Mouse (Mus musculus): ENCODE results near the gene Lpar2. TPM values are rescaled to one million over a fixed set of nuclear protein-coding genes. Genes with fewer than 3 reads are reported as not detected.
A peak's percentile ranks its signal among the peaks of the same experiment; 100 is the strongest.

Gene Lpar2
- polyA plus RNA-seq, 1 experiment = 0.54 TPM

DNA sequence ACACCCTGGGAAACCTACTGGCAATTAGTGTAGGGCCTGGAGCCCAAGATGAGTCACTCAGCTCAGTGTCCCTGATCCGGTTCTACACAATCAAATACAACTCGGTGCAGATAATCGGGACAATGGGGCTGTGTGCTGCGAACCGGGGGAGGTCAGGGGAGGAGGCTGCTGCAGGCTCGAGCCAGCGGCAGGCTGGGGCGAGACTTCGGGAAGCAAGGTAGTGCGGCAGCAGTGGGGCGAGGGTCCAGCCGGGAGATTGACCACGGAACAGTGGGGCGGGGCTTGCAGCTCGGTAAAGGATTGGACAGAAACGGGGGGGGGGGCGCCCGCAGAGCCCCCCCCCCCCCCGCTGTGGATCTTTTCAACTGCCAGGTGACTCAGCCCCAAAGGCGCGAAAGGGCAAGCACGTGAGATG is 251 bp upstream of the Lpar2 start:
- no peak overlapping the region for H3K27ac ChIP-seq (ENCODE audit: insufficient read depth, low read length)
- TF ChIP-seq CTCF (IDR thresholded peaks at IDR 0.05; ENCODE audit: extremely low read depth, insufficient read depth, low read length) (no peak), POLR2A (IDR thresholded peaks at IDR 0.05; ENCODE audit: extremely low read depth, insufficient read depth, low read length) (no peak)

DNA sequence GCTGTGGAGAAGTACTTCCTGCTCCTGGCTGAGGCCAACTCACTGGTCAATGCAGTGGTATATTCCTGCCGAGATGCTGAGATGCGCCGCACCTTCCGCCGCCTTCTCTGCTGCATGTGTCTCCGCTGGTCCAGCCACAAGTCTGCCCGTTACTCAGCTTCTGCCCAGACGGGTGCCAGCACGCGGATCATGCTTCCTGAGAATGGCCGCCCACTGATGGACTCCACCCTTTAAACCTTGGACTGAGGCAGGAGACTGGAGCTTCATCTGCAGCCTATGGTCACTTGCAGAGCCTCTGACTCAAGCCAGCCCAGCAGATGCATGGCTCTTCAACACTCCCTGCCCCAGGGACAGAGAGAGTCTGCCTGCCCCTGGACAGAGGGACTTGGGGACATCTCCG is 4.1 kb downstream of the Lpar2 start:
- H3K27ac ChIP-seq (ENCODE audit: insufficient read depth, low read length) = no peak overlapping the region
- H3K4me1 ChIP-seq (ENCODE audit: control insufficient read depth, insufficient read depth, low read length) = no peaks in the 10 kb centered on the region
- no peak overlapping the region for H3K4me3 ChIP-seq (ENCODE audit: insufficient read depth, low read length)
- no peak for TF ChIP-seq POLR2A (IDR thresholded peaks at IDR 0.05; ENCODE audit: extremely low read depth, insufficient read depth, low read length)
- no peak for TF ChIP-seq CTCF (IDR thresholded peaks at IDR 0.05; ENCODE audit: extremely low read depth, insufficient read depth, low read length)

More for the DNA sequence above, 251 bp upstream of the Lpar2 start:
- Histone ChIP-seq H3K4me1 (ENCODE audit: control insufficient read depth, insufficient read depth, low read length) (no peaks in the 10 kb centered on the region), H3K4me3 (ENCODE audit: insufficient read depth, low read length) (peak overlapping the region; percentile 21; the same call in 1 of the 2 replicates)

DNA sequence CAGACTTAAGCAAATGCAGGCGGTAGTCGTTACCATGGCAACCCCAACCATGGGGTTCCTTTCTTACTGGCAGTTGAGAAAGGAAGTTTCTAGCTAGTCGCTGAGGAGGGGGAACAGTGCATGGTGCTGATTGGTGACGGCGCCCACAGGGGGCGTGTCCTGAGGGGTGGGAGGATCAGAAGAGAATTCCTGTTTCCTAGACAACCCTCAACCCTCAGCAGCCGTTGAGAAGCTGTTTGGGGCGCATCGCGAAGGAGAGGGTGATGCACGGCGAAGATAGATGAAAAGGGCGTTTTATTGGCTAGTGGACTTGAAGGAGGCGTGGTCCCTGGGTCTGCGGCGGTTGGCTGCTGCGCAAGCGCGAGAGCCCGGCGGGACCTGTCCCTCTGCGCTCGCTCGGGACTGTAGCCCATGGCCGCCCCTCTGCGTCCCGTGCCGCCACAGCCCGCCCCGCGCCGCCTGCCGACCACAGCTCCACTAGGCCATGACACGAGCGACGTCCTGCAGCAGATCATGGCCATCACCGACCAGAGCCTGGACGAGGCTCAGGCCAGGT is 10.1 kb downstream of the Lpar2 start, which contains the start of gene Pbx4:
Pbx4 (plus strand) TSS at position 194 of the 556 bp plus-strand sequence.
- H3K4me3 ChIP-seq (ENCODE audit: insufficient read depth, low read length) = peak within 1 kb of the TSS; percentile 80
- no peak within 1 kb of the TSS; the same call in 1 of the 2 replicates for H3K27ac ChIP-seq (ENCODE audit: insufficient read depth, low read length)
- peaks cover 3% of the 10 kb centered on the region; the same call in 1 of the 2 replicates for H3K4me1 ChIP-seq (ENCODE audit: control insufficient read depth, insufficient read depth, low read length)
- peak; percentile 33; the same call in 1 of the 2 replicates for TF ChIP-seq POLR2A (IDR thresholded peaks at IDR 0.05; ENCODE audit: extremely low read depth, insufficient read depth, low read length)
- TF ChIP-seq CTCF (IDR thresholded peaks at IDR 0.05; ENCODE audit: extremely low read depth, insufficient read depth, low read length) = no peak

DNA sequence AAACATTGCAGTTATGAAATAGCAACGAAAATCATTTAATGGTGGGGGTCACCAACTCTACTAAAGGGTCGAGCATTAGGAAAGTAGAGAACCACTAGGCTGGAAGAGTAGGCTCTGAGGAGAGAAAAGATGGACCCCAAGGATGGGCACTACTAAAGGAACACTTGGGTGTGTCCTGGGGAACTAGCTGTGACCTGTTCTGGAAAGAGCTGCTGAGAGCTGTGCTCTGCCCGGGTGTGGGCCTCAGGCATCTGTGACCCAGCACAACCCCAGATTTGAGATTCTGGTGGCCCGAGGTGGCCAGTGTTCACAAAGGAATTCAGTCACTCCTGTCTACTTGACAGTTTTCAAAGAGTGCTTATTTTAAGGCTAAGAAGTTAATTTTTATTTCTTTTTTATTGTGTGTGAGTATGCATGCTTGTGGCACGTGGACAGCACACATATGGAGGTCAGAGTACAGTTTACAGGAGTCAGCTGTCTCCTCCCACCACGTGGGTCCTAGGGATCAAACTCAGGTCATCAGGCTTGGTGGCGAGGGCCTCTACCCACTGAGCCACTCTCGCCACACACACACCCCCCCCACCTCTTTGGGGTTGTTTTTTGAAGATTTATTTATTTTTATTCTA is 14.9 kb downstream of the Lpar2 start:
- TF ChIP-seq POLR2A (IDR thresholded peaks at IDR 0.05; ENCODE audit: extremely low read depth, insufficient read depth, low read length) (no peak), CTCF (IDR thresholded peaks at IDR 0.05; ENCODE audit: extremely low read depth, insufficient read depth, low read length) (no peak)
- no peak overlapping the region for H3K27ac ChIP-seq (ENCODE audit: insufficient read depth, low read length)
- H3K4me3 ChIP-seq (ENCODE audit: insufficient read depth, low read length) = no peak overlapping the region
- peaks cover 3% of the 10 kb centered on the region; the same call in 1 of the 2 replicates for H3K4me1 ChIP-seq (ENCODE audit: control insufficient read depth, insufficient read depth, low read length)

- Histone ChIP-seq H3K4me1 (ENCODE audit: control insufficient read depth, insufficient read depth, low read length) (no peaks in the 10 kb centered on the region), H3K27ac (ENCODE audit: insufficient read depth, low read length) (no peak overlapping the region), H3K4me3 (ENCODE audit: insufficient read depth, low read length) (no peak overlapping the region)
- TF ChIP-seq CTCF (IDR thresholded peaks at IDR 0.05; ENCODE audit: extremely low read depth, insufficient read depth, low read length) (no peak), POLR2A (IDR thresholded peaks at IDR 0.05; ENCODE audit: extremely low read depth, insufficient read depth, low read length) (no peak)
Measured at GRCm38 (mm10) chr8:69847167-69848065, 25.2 kb downstream of the Lpar2 start.

GRCm38 (mm10) chr8:69848951-69849350 is 26.7 kb downstream of the Lpar2 start:
- no peak for TF ChIP-seq POLR2A (IDR thresholded peaks at IDR 0.05; ENCODE audit: extremely low read depth, insufficient read depth, low read length)
- no peak for TF ChIP-seq CTCF (IDR thresholded peaks at IDR 0.05; ENCODE audit: extremely low read depth, insufficient read depth, low read length)
- no peaks in the 10 kb centered on the region for H3K4me1 ChIP-seq (ENCODE audit: control insufficient read depth, insufficient read depth, low read length)
- H3K27ac ChIP-seq (ENCODE audit: insufficient read depth, low read length) = no peak overlapping the region
- H3K4me3 ChIP-seq (ENCODE audit: insufficient read depth, low read length) = no peak overlapping the region

DNA sequence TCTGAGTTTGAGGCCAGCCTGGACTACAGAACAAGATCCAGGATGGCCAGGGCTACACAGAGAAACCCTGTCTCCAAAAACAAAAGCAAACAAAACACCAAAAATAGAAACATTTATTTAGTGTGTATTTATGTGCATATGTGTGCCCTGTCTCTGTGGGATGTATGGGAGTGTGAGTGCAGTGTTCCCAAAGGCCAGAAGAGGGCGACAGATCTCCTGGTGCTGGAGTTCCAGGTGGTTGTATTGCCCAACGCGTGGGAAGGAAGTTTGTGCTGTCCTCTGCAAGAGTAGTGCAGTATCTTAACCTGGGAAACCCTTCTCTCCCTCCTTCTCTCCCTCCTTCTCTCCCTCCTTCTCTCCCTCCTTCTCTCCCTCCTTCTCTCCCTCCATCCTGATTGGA is 27.7 kb downstream of the Lpar2 start:
- H3K27ac ChIP-seq (ENCODE audit: insufficient read depth, low read length) = no peak overlapping the region
- H3K4me1 ChIP-seq (ENCODE audit: control insufficient read depth, insufficient read depth, low read length) = no peaks in the 10 kb centered on the region

GRCm38 (mm10) chr8:69850926-69851506 is 28.8 kb downstream of the Lpar2 start:
- TF ChIP-seq POLR2A (IDR thresholded peaks at IDR 0.05; ENCODE audit: extremely low read depth, insufficient read depth, low read length) (no peak), CTCF (IDR thresholded peaks at IDR 0.05; ENCODE audit: extremely low read depth, insufficient read depth, low read length) (no peak)
- Histone ChIP-seq H3K27ac (ENCODE audit: insufficient read depth, low read length) (no peak overlapping the region), H3K4me3 (ENCODE audit: insufficient read depth, low read length) (no peak overlapping the region), H3K4me1 (ENCODE audit: control insufficient read depth, insufficient read depth, low read length) (no peaks in the 10 kb centered on the region)

More for the DNA sequence above, 27.7 kb downstream of the Lpar2 start:
- no peak overlapping the region for H3K4me3 ChIP-seq (ENCODE audit: insufficient read depth, low read length)
- TF ChIP-seq POLR2A (IDR thresholded peaks at IDR 0.05; ENCODE audit: extremely low read depth, insufficient read depth, low read length) (no peak), CTCF (IDR thresholded peaks at IDR 0.05; ENCODE audit: extremely low read depth, insufficient read depth, low read length) (0 out of 2 replicates have a peak, but pooled peaks have one; percentile 21)

- TF ChIP-seq CTCF (IDR thresholded peaks at IDR 0.05; ENCODE audit: extremely low read depth, insufficient read depth, low read length) (no peak), POLR2A (IDR thresholded peaks at IDR 0.05; ENCODE audit: extremely low read depth, insufficient read depth, low read length) (no peak)
- no peak overlapping the region for H3K27ac ChIP-seq (ENCODE audit: insufficient read depth, low read length)
- H3K4me3 ChIP-seq (ENCODE audit: insufficient read depth, low read length) = no peak overlapping the region
- no peaks in the 10 kb centered on the region for H3K4me1 ChIP-seq (ENCODE audit: control insufficient read depth, insufficient read depth, low read length)
Measured at GRCm38 (mm10) chr8:69853869-69854268, 31.6 kb downstream of the Lpar2 start.

Data from cortical plate, adult 2 months (tissue).